Mouse (Mus musculus) left cerebral cortex, adult 8-10 months (tissue): Measurements from ENCODE around the gene Fmnl3. TPM values are rescaled to one million over a fixed set of nuclear protein-coding genes. Genes with fewer than 3 reads are reported as not detected.

Experiments
- DNase-seq, 2 experiments: peaks; one replicate each; pipeline ENCODE4 v3.0.0; 2022; ENCODE audit warnings: low spot score in 2 of 2
- total RNA-seq, 4 experiments: library from RNA; stranded (reverse); gene quantifications; 2 replicates each; pipeline ENCODE4 v1.2.4; 2022

Fmnl3 gene
- total RNA-seq, 4 experiments from 2014 or later = 10.7 to 14.2 (median 12.7) TPM

DNA sequence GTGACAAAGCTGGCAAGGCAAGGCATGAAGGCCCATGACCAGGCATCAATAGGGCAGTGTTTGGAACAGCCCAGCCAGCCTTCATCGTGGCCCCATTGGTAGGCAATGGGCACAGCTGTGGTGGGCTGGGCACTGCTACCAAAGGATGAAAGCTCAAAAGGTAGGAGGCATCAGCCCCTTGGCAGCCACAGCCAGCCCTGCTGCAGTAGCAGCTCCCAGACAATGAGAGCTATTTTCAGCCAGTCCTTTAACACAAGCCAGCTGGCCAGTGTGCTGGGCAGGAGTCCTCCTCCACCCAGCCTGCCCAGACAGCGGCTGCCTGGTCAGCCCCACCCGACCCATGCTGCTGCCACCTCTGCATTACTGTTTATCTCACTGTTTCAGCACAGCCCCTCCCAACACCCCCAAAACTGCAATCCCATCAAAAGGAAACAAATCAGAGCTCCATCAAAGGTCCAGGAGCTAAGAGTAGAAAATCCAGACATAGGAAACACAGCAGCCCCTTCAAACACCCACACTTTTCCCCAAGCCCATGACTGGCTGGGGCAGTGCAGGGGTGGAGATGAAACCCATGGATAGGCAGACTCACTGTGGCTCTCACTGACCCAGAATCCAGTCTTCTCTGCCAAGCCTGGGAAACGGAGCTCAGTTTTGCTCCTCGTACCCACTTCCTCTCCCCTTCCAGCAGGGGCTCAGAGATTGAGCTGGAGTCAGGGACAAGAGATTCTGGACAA is 26.7 kb downstream of the Fmnl3 start:
- peak; percentile 28 to 84 for DNase-seq

DNA sequence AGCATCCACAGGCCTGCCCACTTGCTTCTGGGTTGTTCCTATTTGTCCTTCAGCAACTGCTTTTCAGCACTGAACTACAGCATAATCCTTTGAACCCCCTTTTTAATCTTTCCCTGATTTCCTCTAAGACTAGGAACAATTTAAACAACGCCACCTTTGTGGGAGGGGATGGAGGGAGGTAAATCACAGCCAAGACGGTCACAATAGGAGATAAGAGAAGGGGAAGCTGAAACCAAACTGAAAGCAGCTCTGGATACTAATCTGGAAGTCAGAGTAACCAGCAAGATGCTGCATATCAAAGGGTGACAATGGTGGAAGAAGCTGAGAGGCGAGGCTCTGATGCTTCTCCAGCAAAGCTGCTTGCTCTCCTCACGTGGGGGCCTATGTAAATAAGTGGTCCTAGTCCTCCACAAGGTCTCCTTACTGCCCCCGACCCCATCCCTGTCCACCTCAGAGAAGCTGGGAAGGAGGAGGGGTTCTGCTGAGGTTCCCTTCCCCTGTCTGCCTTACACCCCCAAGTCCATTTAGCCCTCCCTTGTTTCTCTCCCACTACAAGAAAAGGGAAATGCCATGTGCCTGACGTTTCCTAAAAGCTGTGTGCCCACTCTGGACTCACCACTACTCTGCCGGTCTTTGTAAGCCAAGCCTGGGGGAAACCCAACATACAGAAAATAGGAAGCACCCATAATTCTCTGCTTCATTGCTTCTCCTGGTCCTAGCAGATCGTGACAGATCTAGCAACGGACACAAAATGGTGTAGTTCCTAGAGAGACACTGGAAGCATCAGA is 27.9 kb downstream of the Fmnl3 start:
- no peak for DNase-seq

DNA sequence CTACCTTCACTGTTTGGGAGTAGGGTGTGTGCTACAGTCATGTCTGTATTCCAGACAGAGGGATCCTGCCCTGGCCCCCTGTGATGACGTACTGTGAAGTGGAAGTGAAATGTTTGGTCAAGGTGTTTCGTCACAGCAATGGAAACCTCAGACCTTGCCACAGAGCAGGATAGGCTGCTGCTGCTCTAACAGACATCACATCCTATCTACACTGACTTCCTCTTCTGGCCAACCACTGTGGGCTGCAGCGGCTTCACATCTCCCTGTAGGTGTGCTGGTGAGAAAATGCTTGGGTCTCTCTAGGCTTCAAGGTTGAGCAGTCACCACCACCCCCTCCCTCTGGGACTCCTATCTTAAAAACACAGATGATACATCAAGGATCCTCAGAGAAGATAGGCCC is 29.2 kb downstream of the Fmnl3 start:
- no peak for DNase-seq

DNA sequence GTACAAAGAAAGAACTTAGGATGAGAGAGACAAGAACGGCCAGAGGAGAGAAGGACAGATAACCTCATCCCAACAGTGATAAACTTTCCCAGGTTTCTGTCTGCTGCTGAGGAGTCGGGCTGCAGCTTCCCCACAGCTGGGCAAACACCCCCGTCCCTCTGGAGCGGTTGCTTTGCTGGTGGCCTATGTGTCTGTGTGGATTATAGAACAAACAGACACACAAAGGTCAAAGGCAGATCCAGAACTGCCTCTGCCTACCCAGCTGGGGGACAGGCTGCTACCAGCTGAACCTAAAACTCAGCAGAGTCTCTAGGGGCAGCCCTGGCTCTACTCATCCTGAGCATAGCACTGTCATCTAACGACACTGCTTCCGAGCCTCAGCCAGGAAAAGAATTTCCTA is 30.6 kb downstream of the Fmnl3 start:
- no peak for DNase-seq

DNA sequence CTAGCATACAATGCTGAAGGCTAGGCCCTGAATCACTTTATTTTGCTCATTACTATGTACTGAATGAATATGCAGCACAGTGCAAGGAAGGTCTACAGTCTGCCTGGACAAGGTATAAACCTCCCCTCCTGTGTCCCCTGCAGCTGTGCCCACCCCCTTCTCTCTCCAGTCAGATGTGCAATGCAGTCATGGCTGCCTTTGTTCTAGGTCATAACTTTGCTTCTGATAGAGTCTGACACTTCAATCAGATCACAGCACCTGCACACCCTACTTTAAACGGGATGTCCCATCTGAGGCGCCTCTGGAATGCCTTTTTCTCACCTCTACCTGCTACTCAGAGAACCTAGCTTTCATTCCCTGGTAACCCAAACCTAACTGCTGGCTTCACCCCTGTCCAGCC is 31.4 kb downstream of the Fmnl3 start:
- DNase-seq = no peak

DNA sequence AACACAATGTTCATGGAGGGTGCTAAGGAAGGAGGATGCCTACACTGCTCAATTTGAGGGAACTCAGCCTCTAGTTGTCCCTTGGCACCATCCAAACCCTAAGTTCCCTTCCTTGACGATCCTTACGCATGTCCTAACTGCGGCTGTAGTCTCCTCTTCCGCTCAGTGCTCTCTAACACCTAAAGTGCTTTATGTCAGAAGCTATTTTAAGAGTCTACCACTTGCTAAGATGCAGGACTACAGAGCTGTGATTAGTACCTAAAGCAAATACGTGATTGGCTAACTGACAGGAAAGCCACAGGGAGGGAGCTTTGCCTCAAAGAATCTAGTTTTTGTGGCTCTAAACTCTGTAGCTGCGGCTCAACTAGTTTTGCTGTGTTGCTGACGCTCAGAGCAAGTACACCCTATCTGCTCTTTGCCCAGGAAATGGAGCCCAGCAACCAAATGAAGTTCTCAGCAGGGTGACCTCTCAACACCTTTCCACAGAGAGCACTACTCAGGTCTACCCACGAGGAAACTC is 34.4 kb downstream of the Fmnl3 start:
- DNase-seq = no peak

DNA sequence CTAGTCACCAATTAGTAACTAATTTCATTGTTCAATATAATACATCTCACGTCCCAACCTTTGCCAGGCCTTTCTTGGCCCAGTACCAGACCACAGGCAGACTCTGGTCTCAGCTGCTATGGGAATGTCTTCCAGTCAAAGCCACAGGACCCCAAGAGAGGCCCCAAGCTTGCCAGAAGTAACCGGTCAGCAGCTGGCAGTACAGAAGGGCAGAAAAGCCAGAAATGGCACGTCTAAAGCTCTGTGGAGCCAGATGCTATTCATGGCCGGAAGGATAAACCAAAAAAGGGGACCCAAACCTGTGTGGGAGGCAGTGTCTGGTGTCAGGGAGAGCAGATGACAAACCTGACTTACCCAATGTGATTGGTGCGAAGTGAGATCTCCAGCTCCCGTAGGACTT is 35.8 kb downstream of the Fmnl3 start:
- DNase-seq = no peak

DNA sequence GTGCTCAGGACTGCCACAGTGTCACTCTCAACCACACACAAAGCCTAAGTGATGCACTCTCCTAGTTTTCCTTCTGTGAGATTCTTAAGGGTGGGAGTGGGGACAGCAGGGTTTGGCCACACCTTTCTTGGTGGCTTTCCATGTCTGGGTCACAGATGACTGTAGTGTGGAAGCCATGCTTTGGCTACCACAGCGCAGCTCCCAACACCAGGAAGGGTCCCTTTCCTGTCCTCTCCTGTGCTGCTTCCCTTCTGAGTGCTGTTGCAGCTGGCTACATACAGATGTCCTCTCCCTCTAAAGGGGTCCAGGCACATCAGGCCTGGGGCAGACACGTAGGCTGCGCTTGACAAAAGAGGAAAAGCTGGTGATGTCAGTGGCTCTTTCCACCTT is 36.6 kb downstream of the Fmnl3 start:
- no peak for DNase-seq

DNA sequence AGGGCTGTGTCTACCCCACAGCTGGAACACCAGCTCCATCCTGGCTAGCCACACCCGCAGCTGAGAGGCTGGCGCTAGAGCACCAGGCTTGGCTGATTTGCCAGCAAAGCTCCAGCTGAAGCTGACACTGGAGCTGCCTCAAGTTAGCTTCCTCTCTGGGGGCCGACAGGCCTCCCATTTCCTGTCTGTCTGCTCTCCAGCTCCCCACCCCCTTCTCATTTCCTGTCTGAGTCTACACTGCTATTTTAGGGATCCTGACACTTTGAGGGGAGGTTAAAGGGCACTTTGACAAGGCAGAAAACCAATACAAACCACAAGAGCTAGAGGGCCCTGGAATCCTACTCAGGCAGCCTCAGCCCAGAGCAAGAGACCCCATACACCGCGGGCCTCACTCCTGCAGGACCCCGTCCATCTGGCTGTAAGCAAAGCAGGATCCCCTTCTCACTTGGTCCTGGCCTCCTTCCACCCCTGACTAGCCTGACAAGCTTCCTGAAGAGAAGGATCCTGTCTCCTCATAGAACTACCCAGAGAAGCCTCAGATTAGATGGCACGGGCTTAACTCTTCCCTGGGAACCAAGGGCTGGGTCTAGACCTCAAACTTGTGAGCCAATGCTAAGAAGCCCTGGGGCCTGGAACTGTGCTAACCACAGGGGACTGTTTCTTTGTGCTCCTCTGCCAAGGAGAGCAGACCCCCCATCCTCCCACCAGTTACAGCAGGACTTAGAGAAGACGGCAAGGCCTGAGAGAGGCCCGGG is 37.2 kb downstream of the Fmnl3 start:
- no peak for DNase-seq

DNA sequence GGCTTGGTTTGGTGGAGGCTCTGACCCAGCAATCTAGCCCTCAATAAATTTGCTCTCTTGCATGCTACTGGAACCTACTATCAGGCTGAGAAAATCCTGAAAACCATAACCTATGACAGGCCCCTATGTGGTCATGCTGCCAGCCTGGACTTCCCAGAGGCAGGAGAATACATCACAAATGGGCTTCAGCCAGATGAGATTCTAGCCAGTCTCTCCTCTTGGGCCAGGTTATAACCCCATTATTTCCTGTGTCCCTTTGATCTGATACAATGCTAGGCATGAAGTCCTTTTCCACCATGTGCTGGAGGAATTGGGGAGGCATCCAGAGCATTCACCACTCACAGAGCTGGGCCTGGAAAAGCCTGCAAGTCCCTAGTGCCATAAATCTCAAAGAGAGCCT is 38.2 kb downstream of the Fmnl3 start:
- DNase-seq = no peak

DNA sequence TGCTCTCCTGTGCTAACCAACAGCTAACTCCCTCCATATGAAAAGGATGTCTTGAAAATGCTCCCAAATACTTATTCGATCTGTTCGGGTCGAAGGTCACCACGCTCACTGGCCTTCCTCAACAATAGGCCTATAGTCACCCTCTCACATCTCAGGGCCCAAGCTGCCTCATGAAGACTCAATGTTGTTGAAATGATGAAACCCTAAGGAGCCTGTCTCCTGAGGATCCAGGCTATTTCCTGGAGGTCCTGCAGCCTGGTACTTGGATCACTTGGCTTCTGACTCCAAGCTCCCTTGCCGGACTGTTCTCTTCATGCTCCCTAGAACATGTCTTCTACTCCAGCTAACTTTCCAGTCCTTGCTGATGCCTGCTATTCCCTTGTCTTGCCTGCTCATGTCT is 38.9 kb downstream of the Fmnl3 start:
- DNase-seq = no peak

DNA sequence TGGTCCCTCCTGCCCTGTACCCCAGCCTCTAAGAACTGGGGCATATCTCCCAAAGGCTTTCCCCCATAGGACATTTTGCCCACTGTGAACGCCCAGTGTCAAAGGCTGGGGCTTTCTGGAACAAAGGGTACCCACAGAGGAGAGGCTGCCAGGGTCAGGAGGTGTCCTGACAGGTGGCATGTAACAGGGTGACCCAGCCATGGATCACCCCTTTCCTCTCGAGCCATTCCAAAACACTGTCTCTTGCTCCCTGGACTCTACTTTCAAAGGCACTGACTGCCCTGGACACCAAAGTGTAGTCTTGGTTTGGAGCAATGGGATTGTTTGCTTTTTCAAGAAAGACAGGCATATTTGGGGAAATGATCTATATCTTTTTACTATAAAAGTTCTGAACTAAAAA is 40.0 kb downstream of the Fmnl3 start:
- DNase-seq = no peak

DNA sequence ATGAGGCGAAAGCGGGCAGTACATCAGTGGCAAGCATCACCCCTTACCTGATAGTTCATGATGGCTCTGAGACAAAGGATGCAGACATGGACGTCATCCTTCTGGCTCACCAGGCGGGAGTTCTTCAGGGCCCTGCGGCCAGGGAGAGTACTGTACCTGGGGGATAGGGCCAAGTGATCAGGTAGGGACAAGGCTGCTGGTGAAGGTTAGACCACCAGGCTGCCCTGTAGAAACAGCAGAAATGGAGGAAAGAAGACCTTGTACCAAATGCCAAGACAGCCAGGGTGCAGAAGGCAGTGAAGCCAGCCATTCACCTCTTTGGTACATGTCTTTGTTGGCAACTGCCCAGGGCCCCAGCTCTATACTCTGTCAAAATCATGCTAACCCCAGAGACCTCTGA is 42.3 kb downstream of the Fmnl3 start:
- no peak for DNase-seq

DNA sequence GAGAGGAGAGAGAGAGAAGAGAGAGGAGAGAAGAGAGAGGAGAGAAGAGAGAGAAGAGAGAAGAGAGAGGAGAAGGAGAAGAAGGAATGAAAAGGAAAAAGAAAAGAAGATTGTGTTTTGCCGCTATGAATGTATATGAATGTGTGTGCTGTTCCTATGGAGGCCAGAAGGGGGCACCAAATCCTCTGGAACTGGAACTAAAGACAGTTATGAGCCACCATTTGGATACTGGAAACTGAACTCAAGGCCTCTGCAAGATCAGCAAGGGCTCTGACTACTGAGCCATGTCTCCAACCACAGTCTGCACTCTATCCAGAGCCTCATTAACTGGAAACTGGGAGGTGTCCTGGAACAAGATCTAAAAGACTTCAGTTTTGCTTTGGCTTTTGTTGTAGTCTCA is 43.3 kb downstream of the Fmnl3 start:
- DNase-seq = no peak

DNA sequence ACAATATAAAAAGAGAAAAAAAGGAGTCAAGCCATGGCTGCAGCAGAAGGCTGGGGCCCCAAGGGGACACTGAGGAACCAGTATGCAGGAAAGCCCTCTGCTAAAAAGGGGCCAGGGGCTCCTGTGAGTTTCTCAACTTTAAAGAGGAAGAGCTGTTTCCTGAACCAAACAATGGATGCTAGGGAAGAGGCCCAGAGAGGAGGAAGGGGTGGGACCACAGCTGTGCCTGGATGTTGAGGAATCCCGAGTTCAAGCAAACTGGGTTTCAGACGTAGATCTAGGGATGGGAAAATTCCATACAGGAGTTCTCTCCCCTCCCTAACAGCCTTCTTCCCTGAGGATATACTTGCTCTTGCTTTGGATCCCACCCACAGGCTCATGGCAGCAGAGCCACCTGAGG is 43.9 kb downstream of the Fmnl3 start:
- DNase-seq = no peak

DNA sequence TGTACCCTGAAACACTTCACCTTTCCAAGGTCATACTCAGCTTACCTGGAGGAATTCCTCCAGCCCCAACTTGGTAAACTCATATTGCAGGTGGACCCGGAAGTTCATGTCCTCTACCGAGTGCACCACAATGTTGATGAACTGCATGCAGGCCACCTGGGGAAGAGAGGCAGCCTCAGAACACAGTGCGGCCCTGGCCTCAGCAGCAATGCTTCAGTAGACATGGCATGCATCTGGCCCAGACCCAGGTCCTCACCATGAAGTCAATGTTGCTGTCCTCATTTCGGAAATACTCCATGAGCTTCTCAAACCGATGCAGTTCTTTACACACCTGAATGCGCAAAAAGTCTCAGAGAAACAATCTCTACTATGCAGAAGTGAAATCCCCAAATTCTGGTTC is 44.7 kb downstream of the Fmnl3 start:
- no peak for DNase-seq

DNA sequence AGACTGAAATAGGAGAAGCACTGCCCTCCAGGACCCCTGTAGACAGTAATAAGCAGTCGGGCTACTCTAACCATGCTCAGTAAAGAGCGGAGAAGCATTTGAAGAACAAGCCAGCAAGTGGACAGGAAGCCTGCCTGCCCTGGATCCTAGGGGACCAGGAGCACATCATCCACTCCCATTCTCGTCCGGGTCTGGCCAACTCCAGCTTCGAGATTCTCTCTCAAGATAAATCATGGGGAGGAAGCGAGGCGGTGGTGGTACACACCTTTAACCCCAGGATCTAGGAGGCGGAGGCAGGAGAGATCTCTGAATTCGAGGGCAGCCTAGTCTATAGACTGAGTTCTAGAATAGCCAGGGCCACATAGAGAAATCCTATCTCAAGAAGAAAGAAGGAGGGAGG is 46.1 kb downstream of the Fmnl3 start:
- DNase-seq = no peak

DNA sequence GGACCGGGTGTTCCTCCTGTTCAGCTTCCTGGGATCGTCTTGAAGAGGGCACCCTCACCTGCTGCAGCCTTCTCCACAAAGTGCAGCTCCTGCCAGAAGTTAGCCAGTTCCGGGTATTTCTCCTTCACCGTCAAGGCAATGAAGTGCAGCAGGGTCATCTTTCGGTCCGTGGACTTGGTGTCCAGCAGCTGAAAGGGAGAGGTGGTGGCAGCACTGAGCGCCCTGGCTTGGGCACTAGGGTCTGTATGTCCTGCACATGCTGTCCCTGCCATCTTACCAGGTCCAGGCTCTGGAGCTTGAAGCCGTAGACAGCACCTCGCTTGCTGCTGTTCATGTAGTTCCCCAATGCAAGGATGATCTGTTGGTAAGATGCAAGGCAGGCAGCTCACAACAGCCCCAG is 49.3 kb downstream of the Fmnl3 start:
- DNase-seq = no peak

DNA sequence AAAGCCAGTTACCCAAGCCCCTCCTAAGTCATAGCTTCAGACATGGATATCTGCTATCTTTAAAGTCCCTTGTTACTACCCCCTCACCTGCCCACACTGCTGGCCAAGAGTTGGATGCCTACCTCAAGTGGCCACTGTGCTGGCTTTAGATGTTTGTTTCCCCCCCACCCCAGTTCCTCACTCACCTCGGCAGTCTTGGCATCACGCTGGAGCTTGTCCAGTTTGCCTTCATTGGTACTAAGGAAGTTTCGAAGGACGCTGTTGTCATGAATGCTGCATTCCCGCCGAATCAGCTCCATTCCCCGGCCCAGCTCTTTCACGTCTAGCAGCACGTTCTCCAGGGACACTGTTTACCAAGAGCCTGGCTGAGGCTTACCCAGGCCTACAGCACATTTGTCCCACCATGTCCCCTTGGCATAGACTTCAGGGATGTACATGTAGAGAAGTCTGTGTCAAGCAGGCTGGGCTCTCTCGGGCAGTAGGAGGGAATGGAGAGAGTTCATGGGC is 50.1 kb downstream of the Fmnl3 start:
- DNase-seq = no peak

DNA sequence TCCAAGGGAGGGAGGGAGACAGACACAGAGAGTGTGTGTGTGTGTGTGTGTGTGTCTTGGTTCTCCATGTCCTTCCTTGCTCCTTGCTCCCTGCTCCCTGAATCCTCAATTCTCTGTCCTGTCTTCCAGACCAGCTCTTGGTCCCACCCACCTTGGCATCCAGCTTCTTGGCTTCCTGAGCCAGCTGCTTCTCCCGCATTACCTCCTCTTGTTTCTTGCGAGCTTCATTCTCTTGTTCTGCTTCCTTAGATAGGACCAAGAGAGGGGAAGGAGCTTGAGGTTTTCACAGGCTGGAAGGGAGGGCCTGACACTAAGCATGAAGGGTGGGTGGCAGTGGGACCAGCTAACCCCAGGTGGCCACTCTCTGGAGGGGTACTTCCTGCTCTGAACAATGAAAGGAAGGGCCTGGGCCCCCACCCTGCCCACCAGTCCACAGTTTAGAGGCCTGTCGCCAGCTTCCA is 50.8 kb downstream of the Fmnl3 start:
- DNase-seq = no peak

DNA sequence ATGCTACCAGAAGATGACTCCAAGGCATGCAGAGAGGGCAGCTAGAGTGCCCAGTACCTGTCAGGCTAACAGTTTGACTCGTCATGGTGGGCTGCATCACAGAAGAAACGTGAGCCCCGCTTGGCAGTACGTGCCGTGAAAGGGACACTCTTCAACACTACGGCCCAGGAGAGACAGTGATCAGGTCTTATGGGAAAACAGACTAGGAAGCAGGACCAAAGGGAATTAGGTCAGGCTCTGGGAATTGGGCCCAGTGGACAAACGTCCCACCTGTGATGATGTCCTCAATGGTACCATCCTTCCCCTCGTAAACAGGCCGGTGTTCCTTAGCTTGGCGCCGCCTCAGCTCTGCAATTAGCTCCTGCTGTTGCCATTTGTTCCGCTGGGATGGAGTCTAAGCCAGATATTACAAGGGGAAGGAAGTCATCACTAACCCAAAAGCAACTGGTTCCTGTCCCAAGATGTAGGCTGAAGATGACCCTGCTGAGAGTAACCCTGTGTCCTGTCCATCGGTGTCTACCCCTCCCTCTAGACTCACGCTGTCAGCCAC is 51.3 kb downstream of the Fmnl3 start:
- no peak for DNase-seq

DNA sequence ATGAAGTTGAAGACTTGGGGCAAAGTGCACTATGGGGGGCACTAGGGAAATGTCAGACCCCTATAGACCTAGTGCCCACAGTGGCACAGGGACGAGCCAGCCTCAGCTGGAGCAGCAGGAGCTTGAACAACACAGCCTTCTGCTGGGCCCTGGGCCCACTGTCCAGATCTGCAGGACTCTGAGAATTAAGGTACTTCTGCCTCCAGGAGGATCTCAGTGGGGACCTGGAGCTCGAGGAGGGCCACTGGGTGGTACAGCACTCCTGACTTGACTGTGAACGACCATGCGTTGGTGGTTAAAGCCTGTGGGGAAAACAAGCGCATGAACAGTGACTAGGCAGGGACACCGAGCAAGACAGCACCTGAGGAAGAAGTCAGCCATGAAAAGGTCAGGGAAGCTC is 52.2 kb downstream of the Fmnl3 start:
- DNase-seq = no peak
